Mouse (Mus musculus): ENCODE data around the gene Ltbp1.

Ltbp1 gene

GRCm38 (mm10) chr17:75235781-75236180 lies 230.4 kb downstream of the Ltbp1 start:
- no peak for DNase-seq (ENCODE audit: low read depth, low spot score)

- no peak for DNase-seq (ENCODE audit: low read depth, low spot score)
Measured at GRCm38 (mm10) chr17:75236543-75236942, 231.2 kb downstream of the Ltbp1 start.

DNA sequence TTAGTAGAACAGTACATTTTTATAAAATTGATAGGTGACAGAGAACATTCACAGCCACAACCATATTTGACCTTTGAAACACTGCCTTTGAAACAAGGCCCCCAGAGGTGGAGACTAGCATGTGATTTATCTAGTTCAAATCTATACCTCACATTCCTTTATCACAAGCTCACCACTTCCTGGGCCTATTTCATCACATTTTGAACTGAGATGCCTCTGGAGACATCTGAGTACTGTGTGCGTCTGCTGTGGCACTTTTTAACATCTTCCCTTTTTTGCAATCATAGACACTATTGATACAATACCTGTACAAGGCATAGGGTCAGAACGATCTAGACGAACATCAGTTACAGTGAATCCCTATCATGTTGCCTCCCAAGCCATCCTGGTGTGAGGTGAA lies 232.1 kb downstream of the Ltbp1 start:
- no peak for DNase-seq (ENCODE audit: low read depth, low spot score)

DNA sequence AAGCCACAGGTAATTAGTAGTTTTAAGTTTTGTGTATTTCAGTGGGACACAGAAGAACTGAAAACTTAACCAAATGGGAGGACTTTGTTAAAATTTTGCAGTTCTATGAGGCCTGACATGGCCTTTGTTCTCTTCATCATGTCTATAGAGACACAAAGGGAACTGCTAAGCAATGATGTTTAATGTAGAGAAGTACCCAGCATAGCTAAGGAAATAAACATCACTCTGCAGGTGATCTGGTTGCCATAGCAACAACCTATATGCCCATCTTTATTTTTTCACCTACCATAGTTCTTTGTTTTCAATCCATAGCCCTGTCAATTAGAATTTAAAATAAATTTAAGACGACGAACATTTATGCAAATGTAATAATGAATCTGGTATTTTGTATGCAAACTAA lies 233.3 kb downstream of the Ltbp1 start:
- no peak for DNase-seq (ENCODE audit: low read depth, low spot score)

- DNase-seq (ENCODE audit: low read depth, low spot score): no peak
Measured at GRCm38 (mm10) chr17:75239545-75239944, 234.2 kb downstream of the Ltbp1 start.

- DNase-seq (ENCODE audit: low read depth, low spot score): no peak
Measured at GRCm38 (mm10) chr17:75242086-75242485, 236.7 kb downstream of the Ltbp1 start.

DNA sequence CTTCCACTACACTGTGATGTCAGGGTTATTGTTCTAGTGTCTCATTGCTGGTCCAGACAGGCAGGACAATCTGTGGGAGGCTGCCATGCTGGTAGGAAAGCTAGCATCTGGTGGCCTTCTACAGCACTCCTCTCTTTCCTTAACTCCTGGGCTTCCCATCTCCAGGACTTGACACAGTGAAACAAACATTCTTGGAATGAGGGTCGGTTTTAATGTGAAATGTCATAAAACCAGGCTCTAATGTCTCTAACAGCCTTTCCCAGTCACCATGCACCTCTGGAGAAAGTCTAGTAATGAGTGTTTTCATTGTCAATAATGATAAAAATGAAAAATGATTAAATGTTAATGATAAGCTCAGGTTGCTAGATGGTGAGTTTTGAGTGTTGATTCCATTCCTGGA lies 237.9 kb downstream of the Ltbp1 start:
- no peak for DNase-seq (ENCODE audit: low read depth, low spot score)

GRCm38 (mm10) chr17:75244148-75244547 lies 238.8 kb downstream of the Ltbp1 start:
- DNase-seq (ENCODE audit: low read depth, low spot score): no peak

DNA sequence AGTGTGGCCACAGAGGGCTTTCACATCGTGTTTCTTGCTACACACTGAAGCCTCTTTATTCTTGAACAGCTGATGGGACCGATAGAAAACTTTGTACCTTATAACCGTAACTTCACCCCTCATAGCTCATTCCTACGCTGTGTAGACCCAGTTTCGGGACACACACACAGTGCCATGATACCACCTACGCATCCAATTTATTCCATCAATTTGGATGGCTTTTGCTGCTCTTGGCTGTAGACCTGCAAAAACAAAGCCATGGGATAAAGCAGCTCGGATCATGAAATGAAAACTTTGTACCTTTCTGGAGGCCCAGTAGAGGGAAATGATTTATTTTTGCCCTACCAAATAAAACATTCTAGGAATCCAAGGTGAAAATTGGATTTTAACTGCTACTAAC lies 239.7 kb downstream of the Ltbp1 start:
- no peak for DNase-seq (ENCODE audit: low read depth, low spot score)

DNA sequence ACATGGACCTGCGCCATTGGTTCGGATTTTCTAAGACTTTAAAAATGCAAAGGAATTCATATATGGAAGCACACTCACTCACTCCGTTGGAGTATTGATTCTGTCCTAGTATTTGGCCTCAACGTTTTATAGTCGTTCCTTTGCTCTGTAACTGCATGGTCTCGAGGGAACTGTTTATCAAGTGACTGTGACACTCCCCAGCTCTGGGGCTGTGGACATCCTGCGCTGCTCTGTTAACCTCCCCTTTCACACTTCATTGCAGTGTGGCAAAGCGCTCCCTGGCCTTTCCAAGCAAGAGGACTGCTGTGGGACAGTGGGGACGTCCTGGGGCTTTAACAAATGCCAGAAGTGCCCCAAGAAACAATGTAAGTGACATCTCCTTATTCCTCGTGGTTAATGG lies 243.3 kb downstream of the Ltbp1 start:
- no peak for DNase-seq (ENCODE audit: low read depth, low spot score)

DNA sequence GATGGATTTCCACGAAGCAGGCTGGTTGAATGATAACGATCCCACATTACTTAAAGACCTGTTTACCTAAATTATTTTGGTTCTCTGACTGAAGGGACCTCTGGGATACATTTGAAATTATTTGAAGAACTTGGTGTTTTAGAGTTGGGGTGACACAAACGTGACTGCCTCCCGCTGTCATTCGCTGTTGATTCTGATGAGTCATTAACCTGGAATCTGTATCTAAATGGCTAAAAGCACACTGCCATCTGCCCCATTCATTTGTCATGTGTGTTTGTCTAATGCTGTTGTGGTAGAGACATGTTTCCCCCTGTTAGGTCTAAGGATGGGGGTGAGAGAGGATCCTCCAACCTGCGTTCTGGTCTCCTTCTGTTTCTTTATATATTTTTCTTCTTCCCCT lies 245.2 kb downstream of the Ltbp1 start:
- DNase-seq (ENCODE audit: low read depth, low spot score): no peak

DNA sequence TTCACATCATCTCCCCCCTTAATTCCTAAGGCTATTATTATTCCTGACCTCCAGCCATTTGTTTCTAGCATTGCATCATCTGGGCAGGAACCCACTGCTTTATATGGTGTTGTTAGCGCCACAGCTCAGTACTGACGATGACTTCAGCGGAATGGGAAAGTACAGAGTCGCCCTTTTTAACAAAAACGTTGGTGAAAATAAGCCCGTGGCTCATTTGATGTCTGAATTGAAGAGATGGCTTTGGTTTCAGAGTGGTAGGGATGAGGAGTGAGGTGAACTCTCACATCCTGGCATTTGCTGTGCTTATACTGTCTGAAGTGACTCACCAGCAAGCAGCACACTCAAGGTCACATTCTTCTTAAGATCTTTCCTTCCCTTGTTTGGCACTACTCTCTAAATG lies 245.7 kb downstream of the Ltbp1 start:
- DNase-seq (ENCODE audit: low read depth, low spot score): no peak

GRCm38 (mm10) chr17:75252540-75252939 lies 247.2 kb downstream of the Ltbp1 start:
- no peak for DNase-seq (ENCODE audit: low read depth, low spot score)

GRCm38 (mm10) chr17:75254909-75255308 lies 249.5 kb downstream of the Ltbp1 start:
- DNase-seq (ENCODE audit: low read depth, low spot score): no peak

- no peak for DNase-seq (ENCODE audit: low read depth, low spot score)
Measured at GRCm38 (mm10) chr17:75255967-75256366, 250.6 kb downstream of the Ltbp1 start.

DNA sequence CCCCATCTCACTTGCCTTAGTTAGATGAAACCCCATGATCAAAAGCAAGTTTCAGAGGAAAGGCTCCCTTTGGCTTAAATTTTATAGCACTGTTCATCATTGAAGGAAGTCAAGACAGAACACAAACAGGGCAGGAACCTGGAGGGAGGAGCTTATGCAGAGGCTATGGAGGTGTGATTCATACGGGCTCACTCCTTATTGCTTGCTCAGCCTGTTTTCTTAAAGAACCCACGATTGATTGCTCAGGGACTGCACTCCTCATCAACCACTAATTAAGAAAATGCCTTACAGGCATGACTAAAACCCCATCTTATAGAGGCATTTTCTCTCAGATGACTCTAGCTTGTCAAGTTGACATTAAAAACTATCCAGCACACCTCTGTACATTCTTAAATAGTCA lies 253.1 kb downstream of the Ltbp1 start:
- no peak for DNase-seq (ENCODE audit: low read depth, low spot score)

DNA sequence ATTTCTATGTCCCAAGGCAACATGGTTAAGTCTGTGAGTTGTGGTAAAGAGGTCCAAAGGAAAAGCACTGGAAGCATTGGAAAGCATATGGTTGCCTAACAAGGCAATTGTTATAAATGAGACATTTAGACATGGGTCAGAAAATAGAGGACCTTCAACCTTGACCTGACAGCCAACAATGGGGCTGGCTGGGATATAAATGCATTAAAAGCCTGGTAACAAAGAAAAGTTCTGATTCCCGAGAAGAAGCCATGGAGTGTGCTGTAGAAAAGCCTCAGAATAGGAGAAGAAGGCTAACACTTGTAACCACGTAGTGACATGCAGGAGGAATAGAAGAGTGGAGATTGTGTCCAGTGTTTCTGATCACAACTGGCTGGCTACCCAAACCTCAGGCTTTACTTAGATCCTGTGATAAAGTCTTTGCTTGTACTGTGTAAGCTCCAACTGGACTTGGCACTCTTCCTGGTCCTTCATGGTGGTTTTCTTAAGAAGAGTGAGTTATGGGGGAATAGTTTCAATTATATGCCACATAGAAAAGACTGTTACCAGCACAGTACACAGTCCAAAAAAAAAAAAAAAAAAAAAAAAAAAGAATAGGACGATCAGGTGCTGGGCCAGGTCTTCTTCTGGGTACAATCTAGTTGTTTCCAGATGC lies 258.1 kb downstream of the Ltbp1 start:
- DNase-seq (ENCODE audit: low read depth, low spot score): no peak

DNA sequence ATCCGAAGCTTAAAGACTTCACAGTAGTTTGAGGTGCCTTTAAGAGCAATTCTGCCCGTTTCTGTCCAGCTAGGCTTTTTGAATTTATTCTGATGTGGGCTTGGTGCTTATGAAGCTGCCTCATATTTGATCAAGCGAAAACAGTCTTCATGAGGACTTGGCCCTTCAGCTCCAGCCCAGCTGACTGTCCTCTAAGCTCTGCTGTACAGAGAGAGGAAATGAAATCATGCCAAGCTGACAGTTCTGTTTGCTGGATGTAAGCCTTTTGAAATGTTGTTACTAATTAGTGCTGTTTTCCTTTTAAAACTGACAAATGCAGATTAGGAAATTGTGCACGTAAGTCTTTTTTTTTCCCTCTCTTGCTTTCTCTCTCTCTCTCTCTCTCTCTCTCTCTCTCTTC lies 263.1 kb downstream of the Ltbp1 start:
- no peak for DNase-seq (ENCODE audit: low read depth, low spot score)

- DNase-seq (ENCODE audit: low read depth, low spot score): no peak
Measured at GRCm38 (mm10) chr17:75272446-75272845, 267.1 kb downstream of the Ltbp1 start.

DNA sequence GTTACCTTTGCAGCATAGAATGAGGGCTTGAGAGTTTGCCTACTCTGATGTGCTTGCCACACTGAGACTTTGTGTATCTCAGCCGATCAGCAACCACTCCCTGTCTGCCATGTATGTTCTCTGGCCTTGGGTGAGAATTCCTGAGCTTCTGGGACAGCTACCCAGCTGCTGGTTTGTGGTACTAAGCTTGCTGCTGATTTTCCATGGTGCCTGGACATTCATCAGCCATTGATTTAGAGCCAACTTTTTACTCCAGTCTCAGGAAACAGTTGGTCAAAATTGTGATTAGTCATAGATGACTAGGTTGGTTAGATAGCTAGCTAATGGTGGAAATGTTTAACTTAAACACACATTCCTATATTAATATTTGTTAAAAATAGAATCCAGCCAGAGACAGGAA lies 267.9 kb downstream of the Ltbp1 start:
- no peak for DNase-seq (ENCODE audit: low read depth, low spot score)

DNA sequence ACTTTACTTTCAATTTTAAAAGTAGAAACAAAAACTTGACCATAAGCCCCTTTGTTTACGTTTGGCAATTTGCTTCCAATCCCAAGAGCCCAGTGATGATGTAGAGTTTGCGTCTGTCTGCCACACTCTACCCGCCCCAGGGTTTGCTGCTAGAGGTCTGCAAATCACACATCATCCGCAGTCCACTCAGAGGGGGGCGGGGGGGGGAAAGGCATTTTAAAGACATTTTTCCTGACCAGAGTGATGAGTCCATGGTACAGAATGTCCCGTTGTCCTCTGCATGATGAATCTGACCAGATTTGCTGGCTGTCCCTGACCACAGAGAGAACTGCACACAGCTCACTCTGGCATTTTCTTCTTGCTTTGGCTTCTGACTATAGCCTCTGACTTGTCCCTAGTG lies 269.9 kb downstream of the Ltbp1 start:
- no peak for DNase-seq (ENCODE audit: low read depth, low spot score)

DNA sequence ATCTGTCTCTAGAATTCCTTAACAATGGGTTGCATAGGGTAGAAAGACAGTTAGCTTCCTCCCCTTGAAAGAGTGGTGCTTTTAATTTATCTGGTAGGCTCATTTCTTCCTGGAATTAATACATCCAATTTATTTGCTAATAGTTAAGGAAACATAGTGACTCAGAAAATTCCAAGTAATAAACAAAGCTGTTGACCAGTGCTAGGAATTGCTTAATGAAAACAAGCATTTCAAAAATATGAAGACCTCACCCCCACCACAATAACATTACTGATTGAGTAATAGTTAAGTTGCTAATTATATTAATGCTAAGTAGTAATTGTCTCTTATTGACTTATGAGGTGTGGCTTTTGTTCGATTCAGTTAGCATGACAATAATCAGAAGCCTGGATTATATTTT lies 272.7 kb downstream of the Ltbp1 start:
- DNase-seq (ENCODE audit: low read depth, low spot score): no peak

DNA sequence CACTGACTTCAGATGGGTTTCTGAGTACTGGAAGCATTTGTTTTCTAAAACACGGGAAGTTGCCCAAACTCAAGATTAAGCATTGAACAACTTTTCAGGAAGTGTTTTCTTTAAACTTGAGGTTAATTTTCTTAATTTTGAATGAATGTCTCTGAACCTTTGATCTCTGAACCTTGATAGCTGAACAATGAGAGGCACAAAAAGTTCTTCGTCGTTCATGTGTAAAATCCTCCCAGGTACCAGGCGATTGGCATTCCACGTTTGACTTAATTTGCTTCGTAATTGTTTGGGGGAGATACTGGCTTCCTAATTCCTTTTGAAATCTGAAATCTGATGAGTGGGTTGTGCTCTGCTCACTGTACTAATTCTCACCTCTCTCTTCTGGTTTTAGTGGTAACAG lies 273.2 kb downstream of the Ltbp1 start:
- no peak for DNase-seq (ENCODE audit: low read depth, low spot score)

- DNase-seq (ENCODE audit: low read depth, low spot score): no peak
Measured at GRCm38 (mm10) chr17:75281345-75281744, 276.0 kb downstream of the Ltbp1 start.
